Mouse (Mus musculus) cortical plate, adult 2 months (tissue): ENCODE measurements around the gene Tmem185b.

Experiments used
- CTCF ChIP-seq: fragments of 200-500 bp; IDR thresholded peaks from 2 replicates; pipeline ENCODE4 v1.5.1; 2011; ENCODE audit warnings: mild to moderate bottlenecking, control low read depth, low read length; ENCODE audit not compliant: insufficient read depth; ENCODE audit errors: extremely low read depth
- POLR2A ChIP-seq: fragments of 200-500 bp; IDR thresholded peaks from 2 replicates; pipeline ENCODE4 v1.6.1; 2011; ENCODE audit warnings: mild to moderate bottlenecking, low read length, control low read depth; ENCODE audit not compliant: insufficient read depth; ENCODE audit errors: extremely low read depth

DNA sequence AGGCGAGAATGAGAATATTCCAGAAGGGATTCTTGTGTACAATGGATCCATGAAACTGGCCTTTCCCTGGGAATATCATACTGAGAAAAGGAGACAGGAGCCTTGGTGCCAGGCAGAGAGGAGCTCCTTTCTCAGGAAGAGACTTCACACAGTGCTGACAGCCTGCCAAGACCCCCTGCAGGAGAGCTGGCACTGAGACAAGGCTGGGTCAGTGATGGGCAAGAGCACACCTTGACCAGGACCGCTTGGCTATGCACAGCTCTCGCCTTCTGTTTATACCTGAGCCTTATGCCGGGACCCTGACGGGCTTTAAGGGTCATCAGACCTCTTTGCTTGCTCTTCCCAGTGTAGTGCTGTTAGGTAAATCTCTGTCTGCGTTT, 30.6 kb upstream of the Tmem185b start:
- TF ChIP-seq POLR2A = no peak
- no peak for TF ChIP-seq CTCF
